Mouse (Mus musculus) MEL-GATA-1-ER (cell line): ENCODE data around the gene Map7d2.
"Not testable (repeated sequence)": the region's sequence is repeated elsewhere in the genome, so short reads cannot be mapped to it uniquely, and the experiment has no call there.

Source experiments
- DNase-seq: peaks from one replicate; pipeline ENCODE4 v3.0.0-alpha.2; 2012; ENCODE audit warnings: low read depth; ENCODE audit errors: extremely low read depth

The Map7d2 gene

DNA sequence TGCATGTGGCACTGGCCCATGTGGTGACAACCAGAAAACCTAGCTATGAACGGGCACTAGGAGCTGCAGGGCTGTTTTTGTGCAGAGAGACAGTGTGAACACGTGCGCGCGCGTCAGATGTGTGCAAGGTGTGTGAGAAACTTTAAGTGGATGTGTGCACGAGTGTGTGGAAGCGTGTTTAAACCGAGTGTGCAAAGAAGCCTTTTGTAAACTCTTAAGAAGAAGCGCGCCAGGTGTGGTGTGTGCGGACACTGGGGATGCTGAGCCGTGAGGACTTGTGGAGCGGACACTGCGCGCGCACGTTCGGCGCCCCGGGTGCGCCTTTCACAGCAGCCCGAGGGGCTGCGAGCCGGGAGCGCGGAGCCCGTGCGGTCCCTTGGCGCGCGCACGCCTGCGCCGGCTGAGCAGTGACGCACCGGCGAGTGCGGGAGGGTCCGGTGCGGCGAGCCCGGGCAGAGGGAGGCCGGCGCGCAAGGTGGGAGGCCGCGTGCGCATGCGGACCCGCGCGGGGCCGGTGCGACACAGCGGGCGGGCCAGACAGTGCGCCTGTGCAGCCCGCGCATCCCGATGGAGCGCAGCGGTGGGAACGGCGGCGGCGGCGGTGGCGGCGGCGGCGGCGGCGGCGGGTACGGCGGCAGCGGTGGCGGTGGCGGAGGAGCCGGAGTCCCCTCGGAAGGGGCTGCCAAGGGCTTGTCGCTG lies at the start of gene Map7d2:
Gene Map7d2, plus strand, starts transcription at position 443 of the 699 bp plus-strand sequence.
- DNase-seq = no peak

DNA sequence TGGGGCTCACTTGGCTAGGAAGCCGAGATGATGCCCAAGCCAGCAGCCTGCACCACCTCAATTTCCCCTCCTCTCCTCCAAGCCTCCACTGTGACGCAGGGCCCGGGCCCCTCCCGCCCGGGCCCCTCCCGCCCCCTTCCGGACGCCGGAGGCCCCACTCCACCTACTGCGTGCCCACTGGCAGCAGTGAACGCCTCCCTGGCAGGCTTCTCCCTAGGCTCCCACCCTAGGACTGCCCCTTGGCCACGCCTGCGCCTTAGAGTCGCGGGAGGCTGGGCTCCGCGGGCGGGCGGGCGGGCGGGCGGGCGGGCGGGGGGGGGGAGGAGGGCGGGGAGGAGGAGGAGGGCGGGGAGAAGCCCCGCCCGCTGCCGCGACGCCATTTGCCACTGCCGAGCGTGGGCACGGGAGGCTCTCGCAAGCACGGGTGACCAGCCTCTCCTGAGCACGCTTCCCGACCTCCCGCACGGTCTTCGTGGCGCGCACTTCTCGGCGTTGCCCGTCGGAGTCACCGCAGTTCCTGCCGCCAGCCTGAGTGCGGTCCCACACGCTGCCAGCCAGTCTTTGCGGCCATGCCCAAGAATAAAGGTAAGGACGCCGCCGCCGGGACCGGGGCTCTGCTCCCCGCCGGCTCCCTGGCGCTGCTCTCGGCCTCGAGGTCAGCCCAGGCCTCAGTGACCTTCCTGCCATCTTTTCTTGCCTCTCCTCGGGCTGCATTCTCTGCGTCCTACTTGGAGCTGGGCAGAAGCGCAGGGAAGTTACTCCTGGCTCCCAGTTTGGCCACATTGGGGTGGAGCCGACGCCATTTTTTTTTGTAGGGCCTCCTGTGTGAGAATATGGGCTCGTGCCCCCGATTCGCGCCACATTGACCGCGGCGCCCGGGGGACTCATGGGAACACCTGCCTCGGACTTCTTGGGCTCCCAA lies 42.3 kb upstream of the Map7d2 start, which contains the start of gene Eif1ax:
Gene Eif1ax, plus strand, starts transcription at position 348 of the 922 bp plus-strand sequence.
- peak; percentile 83 for DNase-seq

DNA sequence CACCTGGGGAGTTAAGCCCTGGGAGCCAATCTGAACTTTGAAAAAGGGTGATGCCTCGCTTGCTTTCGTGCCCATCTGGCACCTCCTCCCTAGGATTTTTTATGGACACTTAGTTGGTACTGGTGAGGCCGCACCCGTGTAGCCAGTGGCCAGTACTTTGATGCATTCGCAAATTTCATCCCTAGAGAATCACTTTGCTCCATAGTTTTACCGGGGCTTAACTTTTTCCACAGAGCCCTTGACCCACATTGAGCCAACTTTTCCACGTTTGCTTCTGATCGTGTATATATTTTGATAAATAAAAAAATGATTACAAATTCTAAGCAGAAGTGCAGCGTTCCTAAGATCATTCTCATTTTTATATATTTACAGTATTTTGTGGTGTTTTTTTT lies 41.6 kb upstream of the Map7d2 start:
- no peak for DNase-seq

DNA sequence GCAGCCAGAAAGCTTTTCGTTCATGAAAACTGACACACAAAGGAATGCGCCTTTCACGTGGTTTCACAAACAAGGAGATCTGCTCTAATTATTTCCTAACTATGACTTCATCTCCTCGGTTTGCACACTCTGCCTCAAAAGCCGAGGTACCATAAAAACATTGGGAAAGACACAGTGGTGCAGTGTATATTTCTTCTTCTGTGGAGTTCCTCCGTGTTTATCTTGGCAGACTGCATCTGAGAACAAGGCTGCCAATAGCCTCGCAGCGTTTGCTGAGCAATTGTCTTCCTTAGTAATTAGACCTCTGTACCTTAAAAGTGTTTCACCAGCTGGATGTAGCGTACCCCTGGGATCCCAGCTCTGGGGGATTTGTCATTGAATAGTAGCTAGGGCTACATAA lies 27.3 kb upstream of the Map7d2 start:
- no peak for DNase-seq

DNA sequence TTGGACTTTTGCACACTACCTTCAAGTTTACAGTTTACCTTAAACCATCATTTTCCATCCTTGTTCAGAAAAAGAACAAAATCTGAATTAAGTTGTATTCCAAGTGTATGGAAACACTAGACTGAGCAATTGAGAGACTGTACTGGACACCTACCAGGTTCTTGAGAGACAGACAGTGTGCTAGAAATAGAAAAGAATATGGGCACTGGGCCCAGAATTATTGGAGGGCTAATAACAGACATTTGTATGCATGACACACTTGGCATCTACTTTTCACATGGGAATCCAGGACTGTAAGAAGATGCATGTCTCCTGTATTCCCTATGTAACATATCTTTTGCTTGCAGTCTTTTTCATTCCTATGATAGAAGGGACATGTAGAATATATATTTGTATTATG lies 25.4 kb upstream of the Map7d2 start:
- DNase-seq = no peak

DNA sequence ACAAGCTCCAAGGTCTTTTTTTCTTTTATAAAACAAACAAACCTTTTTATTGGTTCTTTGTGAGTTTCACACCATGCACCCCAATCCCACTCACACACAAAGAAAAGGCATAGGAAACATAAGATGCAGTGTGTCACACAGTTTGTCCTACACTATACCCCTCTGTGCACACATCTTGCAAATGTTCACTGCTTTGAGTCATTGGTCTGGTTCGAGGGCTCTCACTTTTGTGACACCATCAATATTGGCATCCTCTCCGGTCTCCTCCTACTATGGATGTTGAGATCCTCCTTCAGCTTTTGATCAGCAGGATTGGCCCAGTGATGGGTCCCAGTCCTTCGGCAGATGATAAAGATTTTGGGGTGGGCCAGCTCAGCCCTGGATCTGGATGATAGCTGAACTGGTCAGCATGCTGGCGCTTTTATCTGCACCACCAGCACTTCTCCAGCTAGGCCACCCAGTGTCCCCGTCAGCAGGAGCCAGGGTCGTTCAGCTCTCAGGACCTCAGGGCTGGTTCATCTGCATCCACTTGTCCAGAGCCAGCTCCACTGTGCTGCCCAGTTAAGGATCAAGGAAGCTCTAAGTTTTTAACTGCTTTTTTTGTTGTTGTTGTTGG lies 23.9 kb upstream of the Map7d2 start:
- DNase-seq = no peak

DNA sequence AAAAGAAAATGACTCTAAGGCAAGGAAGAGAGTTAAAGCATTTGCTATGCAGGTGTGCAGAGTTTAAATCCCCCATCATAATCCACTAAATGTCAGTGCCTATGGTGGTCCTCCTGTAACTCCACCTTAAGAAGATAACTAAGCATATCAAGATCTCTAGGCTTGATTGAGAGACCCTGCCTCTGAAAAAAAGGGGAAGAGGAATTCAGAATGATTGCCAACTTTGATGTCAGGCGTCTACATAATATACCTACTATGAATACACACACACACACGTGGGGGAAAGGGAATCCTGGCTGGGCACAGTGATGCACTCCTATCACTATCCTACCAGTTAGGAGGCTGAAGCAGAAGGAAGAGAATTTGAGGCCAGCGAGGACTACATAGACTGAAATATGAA lies 23.1 kb upstream of the Map7d2 start:
- DNase-seq = no peak

DNA sequence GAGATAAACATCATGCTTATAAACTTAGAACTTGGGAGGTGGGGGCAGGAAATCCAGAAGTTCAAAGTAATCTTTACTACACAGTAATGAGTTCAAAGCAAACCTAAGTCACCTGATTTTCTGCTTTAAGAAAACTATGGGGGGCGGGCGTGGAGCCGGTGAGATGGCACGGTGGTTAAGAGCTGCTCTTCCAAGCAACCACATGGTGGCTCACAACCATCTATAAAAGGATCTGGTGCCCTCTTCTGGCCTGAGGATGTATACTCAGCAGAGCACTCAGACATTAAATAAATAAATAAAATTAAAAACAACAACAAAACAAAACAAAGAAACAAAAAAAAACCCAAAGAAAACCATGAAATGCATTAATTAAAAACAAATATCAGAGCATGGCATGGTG lies 5.1 kb upstream of the Map7d2 start:
- peak; percentile 48 for DNase-seq

DNA sequence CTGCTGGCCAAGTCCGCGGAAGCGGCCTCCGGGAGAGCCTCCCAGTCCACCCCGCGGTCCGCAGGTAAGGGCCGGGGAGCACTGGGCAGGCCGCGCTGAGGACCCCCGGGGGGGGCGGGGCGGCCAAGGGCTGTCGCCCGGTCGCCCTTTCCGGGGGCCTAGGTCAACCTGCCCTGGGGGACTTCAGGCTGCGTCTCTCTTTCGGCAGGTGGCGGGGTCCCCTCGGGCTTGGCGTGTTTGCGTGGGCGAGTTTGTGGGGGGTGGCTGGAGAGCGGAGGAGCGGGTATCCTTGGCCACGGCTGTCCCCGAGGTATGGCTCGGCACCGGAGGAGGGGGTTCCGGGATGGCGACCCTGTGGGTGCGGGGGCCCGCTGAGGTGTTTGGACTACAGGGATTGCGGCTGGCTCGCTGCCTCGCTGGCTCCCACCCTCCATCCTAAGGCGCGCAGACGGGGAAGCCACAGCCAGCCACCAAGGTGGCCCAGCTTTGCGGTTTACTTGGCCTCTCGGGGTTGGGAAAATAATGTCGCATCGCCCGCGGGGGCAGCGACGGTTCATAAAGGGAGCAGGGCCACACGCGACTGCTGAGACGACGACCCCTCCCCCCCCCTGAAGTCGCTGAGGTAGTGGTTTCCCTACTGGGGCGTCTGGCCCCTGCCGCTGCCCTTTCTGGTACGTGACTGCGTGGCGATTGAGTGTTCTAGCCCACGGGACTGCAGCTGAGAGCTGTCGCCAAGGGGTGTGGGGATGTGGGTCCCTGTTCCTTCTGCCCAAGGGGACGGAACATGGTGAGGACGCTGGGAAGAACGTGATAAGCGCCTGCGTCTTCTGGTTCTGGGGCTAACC lies 679 bp downstream of the Map7d2 start:
- no peak for DNase-seq

DNA sequence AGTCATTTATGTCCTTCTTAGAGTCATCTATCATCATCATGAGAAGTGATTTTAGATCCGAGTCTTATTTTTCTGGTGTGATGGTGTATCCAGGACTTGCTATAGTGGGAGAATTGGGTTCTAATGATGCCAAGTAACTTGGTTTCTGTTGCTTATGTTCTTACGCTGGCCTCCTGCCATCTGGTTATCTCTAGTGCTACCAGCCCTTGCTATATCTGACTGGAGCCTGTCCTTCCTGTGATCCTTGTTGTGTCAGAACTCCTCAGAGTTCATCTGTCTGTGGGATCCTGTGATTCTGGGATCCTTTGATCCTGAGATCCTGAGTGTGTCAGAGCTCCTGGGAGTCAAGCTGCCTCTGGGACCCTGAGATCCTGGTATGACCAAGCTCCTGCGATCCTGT lies 16.1 kb downstream of the Map7d2 start:
- not testable (repeated sequence) for DNase-seq

DNA sequence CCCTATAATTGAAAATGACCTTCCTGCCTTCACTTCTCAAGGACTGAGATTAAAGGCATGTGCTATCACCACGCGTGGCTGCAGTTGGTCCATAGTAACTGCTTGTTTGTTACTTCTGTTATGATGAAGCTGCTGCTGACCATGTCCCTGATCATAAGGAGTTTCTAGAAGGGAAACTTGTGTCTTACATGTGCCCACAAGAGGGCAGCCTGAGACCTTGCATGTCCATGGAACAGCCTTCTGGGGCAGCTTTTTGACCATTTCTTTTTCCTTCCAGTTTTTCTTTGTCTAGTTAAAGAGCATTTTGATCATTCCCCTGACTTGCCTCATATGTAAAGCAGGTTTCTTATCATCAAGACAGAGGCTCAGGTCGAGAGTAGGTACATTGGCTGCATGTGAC lies 27.8 kb downstream of the Map7d2 start:
- peak; percentile 29 for DNase-seq

DNA sequence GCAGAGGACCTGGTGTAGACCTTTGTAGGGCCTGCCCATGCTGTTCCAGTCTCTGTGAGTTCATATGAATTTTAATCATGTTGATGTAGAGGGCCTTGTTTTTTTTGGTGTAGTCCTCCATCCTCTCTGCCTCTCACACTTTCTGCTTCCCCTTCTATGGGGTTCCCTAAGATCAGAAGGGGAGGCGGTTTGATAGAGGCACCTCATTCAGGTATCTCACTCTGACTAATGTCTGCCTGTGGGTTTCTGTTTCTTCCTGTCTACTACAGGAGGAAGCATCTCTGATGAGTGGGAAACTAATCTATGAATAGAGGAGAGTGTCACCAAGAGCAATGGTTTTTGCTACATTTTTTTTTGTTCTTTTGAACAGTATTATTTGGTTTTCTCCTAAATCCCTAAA lies 32.8 kb downstream of the Map7d2 start:
- DNase-seq = no peak

DNA sequence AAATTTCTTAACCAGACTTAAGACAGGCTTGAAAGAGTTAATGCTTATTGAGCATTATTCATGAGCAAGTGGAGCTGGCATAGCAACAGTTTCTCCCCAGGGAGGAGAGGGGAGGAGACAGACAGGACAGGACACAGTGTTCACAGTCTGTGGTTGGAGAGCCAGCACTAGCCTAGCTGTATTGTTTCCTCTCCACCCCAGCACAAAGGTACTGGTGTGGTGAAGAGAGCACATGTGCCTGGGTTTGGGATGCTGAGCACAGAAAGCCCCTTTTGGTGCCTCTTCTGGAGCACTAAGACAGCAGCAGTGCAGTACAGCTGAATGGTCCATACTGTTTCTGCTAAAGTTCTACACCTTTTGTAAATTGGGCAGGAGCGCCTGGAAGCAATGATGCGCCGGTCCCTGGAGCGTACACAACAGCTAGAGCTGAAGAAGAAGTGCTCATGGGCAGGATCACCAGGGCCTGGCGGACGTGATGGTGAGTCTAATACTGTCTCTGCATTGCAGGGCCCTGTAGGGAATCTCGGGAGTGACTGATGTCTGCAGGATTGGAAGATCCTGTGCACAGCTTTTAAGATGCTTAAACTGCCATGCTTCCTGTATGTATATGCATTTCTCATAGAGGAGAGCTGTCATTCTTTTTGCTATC lies 44.8 kb downstream of the Map7d2 start:
- no peak for DNase-seq

DNA sequence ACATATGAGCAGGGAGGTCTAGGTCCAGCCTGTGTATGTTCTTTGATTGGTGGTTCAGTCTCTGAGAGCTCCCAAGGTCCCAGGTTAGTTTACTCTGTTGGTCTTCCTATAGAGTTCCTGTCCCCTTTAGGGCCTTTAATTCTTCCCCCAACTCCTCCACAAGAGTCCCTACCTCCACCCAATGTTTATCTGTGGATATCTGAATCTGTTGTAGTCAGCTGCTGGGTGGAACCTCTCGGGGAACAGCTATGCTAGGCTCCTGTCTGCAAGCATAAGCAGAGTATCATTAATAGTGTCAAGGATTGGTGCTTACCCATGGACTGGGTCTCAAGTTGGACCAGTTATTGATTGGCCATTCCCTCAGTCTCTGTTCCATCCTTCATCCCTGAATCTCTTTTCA lies 60.4 kb downstream of the Map7d2 start:
- DNase-seq = no peak

DNA sequence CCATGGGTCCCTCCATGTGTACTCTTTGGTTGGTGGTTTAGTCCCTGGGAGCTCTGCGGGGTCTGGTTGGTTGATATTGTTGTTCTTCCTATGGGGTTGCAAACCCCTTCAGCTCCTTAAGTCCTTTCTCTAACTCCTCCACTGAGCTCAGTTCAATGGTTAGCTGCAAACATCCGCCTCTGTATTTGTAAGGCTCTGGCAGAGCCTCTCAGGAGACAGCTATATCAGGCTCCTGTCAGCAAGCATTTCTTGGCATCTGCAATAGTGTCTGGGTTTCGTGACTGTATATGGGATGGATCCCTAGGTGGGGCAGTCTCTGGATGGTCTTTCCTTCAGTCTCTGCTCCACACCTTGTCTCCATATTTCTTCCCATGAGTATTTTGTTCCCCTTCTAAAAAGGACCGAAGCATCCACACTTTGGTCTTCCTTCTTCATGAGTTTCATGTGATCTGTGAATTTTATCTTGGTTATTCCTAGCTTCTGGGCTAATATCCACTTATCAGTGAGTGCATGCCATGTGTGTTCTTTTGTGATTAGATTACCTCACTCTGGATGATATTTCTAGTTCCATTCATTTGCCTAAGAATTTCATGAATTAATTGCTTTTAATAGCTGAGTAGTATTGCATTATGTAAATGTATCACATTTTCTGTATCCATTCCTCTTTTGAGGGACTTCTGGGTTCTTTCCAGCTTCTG lies 64.0 kb downstream of the Map7d2 start:
- not testable (repeated sequence) for DNase-seq

DNA sequence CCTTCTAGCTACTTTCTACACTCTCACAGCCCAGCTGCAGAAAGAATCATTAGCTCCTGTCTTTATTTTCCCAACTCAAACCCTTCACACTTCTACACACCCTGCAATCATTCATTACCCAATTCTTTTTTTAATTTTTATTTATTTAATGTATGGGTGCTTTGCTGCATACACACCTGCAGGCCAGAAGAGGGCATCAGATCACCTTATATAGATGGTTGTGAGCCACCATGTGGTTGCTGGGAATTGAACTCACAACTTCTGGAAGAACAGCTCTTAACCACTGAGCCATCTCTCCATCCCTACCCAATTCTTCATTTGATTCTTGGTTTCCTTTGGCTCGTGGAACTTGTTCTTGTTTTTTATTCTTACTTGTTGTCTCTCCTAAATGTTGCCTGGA lies 69.9 kb downstream of the Map7d2 start:
- DNase-seq = no peak

DNA sequence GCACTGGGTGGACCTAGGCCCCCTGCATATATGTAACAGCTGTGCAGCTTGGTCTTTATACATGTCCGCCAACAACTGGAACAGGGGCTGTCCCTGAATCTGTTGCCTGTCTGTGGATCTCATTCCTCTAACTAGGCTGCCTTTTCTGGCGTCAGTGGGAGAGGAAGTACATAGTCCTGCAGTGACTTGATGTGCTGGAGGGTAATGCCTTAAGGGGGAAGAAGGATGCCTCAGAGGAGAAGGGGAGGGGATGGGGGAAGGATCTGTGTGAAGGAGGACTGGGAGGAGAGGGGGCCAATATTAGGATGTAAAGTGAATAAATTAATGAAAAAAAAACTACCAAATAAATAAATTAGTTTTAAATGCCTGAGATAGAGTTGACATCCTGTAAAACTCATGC lies 88.8 kb downstream of the Map7d2 start:
- no peak for DNase-seq

DNA sequence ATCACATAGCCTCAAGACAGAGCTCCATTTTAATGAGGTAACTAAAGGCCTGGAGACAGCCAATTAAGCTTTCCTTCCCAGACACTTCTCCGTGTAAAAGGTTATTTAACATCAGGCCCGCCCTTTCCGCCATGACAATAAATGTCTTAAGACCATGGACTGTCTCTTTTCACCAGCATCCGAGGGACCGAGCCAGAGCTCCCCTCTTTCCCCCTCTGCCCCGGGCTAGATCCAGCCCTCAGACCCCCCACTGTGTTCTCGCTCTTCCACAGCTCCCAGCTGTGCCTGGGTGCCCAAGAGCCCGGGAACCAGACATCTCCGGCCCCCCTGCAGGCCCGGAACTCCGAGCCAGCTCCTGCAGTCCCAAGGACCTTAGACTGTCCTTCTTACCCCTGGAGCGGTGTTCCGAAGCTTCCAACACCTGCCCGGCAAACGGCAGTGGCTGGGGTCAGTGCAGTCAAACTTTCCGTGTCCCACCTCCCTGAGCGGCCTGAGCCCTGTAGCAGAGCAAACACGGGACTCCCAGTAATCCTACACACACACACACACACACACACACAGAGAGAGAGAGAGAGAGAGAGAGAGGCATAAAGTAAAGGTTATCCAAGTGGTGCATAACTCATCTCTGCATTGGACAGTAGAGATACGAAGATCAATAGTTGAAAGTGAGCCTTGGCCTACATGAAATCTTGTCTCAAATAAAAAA lies 94.1 kb downstream of the Map7d2 start:
- peak; percentile 45 for DNase-seq

DNA sequence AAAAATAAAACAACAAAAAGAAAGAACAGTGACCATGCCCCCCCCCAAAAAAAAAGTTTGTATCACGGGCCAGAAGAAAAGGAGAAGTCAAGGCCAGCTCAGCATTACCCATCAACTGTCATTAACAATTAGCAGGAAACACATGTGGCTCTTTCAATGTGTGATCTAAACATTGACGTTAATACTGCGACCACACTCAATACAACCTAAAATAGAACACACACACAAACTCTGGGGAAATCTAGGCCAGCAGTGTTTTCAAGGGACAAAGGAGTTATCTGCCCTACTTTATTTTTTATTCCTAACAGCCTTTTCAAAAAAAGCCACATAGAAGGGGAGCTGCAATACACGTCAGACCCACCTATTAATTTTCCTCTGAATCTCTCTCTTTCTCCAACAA lies 94.7 kb downstream of the Map7d2 start:
- DNase-seq = peak; percentile 92
